Mouse (Mus musculus): ENCODE results near the gene Tbc1d8b. TPM values are rescaled to one million over a fixed set of nuclear protein-coding genes. Genes with fewer than 3 reads are reported as not detected.
A peak's percentile ranks its signal among the peaks of the same experiment; 100 is the strongest.

Tbc1d8b gene
- 3.0 and 3.4 TPM in 2 replicates for polyA plus RNA-seq (2015; fragmentation: Nextera tagmentation; extraction: Ambion mirVana)

GRCm38 (mm10) chrX:139684775-139685695 lies at the start of gene Tbc1d8b:
Gene Tbc1d8b (plus strand): TSS chrX:139684996.
- Histone ChIP-seq H3K27me3 (replicated peaks) (no peaks in the 10 kb centered on the region), H3K9me3 (no peaks in the 10 kb centered on the region), H3K27ac (peak within 1 kb of the TSS; percentile 48), H3K36me3 (no peaks in the 10 kb centered on the region), H3K9ac (peak within 1 kb of the TSS; percentile 50), H3K4me3 (replicated peaks) (peak within 1 kb of the TSS; percentile 52), H3K4me2 (replicated peaks) (peak within 1 kb of the TSS; percentile 55), H3K4me1 (replicated peaks) (no peaks in the 10 kb centered on the region)
- peak; percentile 99 for ATAC-seq
- 15% methylated on average over 43 of the region's 43 CpGs for WGBS

- Histone ChIP-seq H3K27ac (no peak overlapping the region), H3K27me3 (replicated peaks) (no peaks in the 10 kb centered on the region), H3K4me1 (replicated peaks) (no peaks in the 10 kb centered on the region), H3K9ac (no peak overlapping the region), H3K4me2 (replicated peaks) (no peak overlapping the region), H3K4me3 (replicated peaks) (no peak overlapping the region), H3K9me3 (no peaks in the 10 kb centered on the region), H3K36me3 (no peaks in the 10 kb centered on the region)
- ATAC-seq, result no peak
- 56% methylated on average over 2 of the region's 2 CpGs for WGBS
Measured at GRCm38 (mm10) chrX:139639744-139640143, 45.1 kb upstream of the Tbc1d8b start.

- no peak overlapping the region for H3K4me3 ChIP-seq (replicated peaks)
- H3K27ac ChIP-seq, result no peak overlapping the region
- no peaks in the 10 kb centered on the region for H3K36me3 ChIP-seq
- H3K9ac ChIP-seq, result no peak overlapping the region
- H3K4me2 ChIP-seq (replicated peaks), result no peak overlapping the region
- peak; percentile 84 for ATAC-seq
- no peaks in the 10 kb centered on the region for H3K9me3 ChIP-seq
- H3K27me3 ChIP-seq (replicated peaks), result no peaks in the 10 kb centered on the region
- H3K4me1 ChIP-seq (replicated peaks), result no peaks in the 10 kb centered on the region
Measured at GRCm38 (mm10) chrX:139640418-139640817, 44.4 kb upstream of the Tbc1d8b start.

GRCm38 (mm10) chrX:139652226-139652625 lies 32.6 kb upstream of the Tbc1d8b start:
- H3K9me3 ChIP-seq, result no peaks in the 10 kb centered on the region
- peak; percentile 90 for ATAC-seq
- no peaks in the 10 kb centered on the region for H3K4me1 ChIP-seq (replicated peaks)
- no peaks in the 10 kb centered on the region for H3K36me3 ChIP-seq
- H3K4me2 ChIP-seq (replicated peaks), result no peak overlapping the region
- no peak overlapping the region for H3K27ac ChIP-seq
- 65% methylated on average over 5 of the region's 5 CpGs for WGBS
- H3K4me3 ChIP-seq (replicated peaks), result no peak overlapping the region
- no peaks in the 10 kb centered on the region for H3K27me3 ChIP-seq (replicated peaks)
- H3K9ac ChIP-seq, result no peak overlapping the region

DNA sequence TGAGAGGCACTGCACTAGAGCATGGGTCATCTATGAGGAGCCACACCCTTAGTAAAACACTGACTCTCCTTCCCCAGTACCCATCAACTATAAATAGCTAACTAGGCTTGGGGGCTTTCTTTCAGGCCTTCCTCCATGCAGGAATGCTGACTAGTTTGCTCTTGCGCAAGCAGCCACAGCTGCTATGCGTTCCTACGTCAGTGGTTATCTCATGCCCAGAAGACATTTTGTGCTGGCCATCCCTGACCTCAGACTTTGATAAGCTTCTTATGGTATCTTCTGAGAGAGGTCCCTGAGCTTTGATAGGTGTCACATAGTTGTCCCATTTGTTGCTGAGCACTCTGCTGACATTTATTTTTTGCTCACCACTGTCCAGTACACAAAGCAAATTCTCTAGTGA lies 31.5 kb upstream of the Tbc1d8b start:
- Histone ChIP-seq H3K27ac (no peak overlapping the region), H3K4me3 (replicated peaks) (no peak overlapping the region), H3K36me3 (no peaks in the 10 kb centered on the region), H3K4me2 (replicated peaks) (no peak overlapping the region), H3K27me3 (replicated peaks) (no peaks in the 10 kb centered on the region), H3K9me3 (no peaks in the 10 kb centered on the region), H3K4me1 (replicated peaks) (no peaks in the 10 kb centered on the region), H3K9ac (no peak overlapping the region)
- whole genome bisulfite sequencing, result 69% methylated on average over 3 of the region's 3 CpGs
- peak; percentile 37; the same call in 1 of the 2 replicates for ATAC-seq

GRCm38 (mm10) chrX:139654350-139655063 lies 30.3 kb upstream of the Tbc1d8b start:
- no peak for ATAC-seq
- no peaks in the 10 kb centered on the region for H3K4me1 ChIP-seq (replicated peaks)
- H3K4me3 ChIP-seq (replicated peaks), result no peak overlapping the region
- WGBS, result 74% methylated on average over 5 of the region's 5 CpGs
- H3K9me3 ChIP-seq, result no peaks in the 10 kb centered on the region
- H3K36me3 ChIP-seq, result no peaks in the 10 kb centered on the region
- H3K9ac ChIP-seq, result no peak overlapping the region
- H3K27me3 ChIP-seq (replicated peaks), result no peaks in the 10 kb centered on the region
- H3K27ac ChIP-seq, result no peak overlapping the region
- no peak overlapping the region for H3K4me2 ChIP-seq (replicated peaks)

GRCm38 (mm10) chrX:139662111-139662510 lies 22.7 kb upstream of the Tbc1d8b start:
- WGBS, result 29% methylated on average over 1 of the region's 1 CpGs
- Histone ChIP-seq H3K27me3 (replicated peaks) (no peaks in the 10 kb centered on the region), H3K4me1 (replicated peaks) (no peaks in the 10 kb centered on the region), H3K36me3 (no peaks in the 10 kb centered on the region), H3K9ac (no peak overlapping the region), H3K27ac (no peak overlapping the region), H3K9me3 (no peaks in the 10 kb centered on the region), H3K4me3 (replicated peaks) (no peak overlapping the region), H3K4me2 (replicated peaks) (no peak overlapping the region)
- ATAC-seq, result no peak

- no peak overlapping the region for H3K27ac ChIP-seq
- no peaks in the 10 kb centered on the region for H3K36me3 ChIP-seq
- H3K4me1 ChIP-seq (replicated peaks), result no peaks in the 10 kb centered on the region
- no peaks in the 10 kb centered on the region for H3K27me3 ChIP-seq (replicated peaks)
- 76% methylated on average over 2 of the region's 2 CpGs for WGBS
- no peaks in the 10 kb centered on the region for H3K9me3 ChIP-seq
- no peak overlapping the region for H3K9ac ChIP-seq
- no peak overlapping the region for H3K4me3 ChIP-seq (replicated peaks)
- no peak overlapping the region for H3K4me2 ChIP-seq (replicated peaks)
- no peak for ATAC-seq
Measured at GRCm38 (mm10) chrX:139665829-139666228, 19.0 kb upstream of the Tbc1d8b start.

GRCm38 (mm10) chrX:139684410-139684774 lies 404 bp upstream of the Tbc1d8b start:
- Histone ChIP-seq H3K27me3 (replicated peaks) (no peaks in the 10 kb centered on the region), H3K9ac (peak overlapping the region; percentile 17; the same call in 1 of the 2 replicates), H3K4me1 (replicated peaks) (no peaks in the 10 kb centered on the region), H3K4me2 (replicated peaks) (peak overlapping the region; percentile 55), H3K27ac (peak overlapping the region; percentile 17; the same call in 1 of the 2 replicates), H3K36me3 (no peaks in the 10 kb centered on the region), H3K4me3 (replicated peaks) (peak overlapping the region; percentile 52), H3K9me3 (no peaks in the 10 kb centered on the region)
- 24% methylated on average over 8 of the region's 8 CpGs for WGBS
- peak; percentile 69 for ATAC-seq

DNA sequence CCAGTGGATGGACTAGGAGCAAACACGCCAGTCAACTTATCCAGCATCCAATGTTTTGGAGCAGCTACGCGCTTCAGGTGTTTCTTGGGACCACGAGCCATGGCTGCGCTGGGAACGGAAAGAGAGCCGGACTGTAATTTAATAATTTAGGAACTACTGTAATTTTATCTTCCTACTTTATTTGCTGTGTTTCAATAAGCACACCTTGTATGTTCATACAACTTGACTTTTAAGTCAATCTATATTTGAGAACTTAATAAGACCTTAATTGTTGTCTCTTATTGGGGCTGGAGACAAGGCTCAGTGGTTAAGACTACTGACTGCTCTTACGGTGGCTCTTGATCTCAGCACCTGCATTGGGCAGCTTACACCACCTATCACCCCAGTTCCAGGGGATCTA lies 29.6 kb downstream of the Tbc1d8b start, which contains the start of gene Gm15013:
Gene Gm15013, minus strand, starts transcription at position 101 of the 400 bp plus-strand sequence.
- H3K27ac ChIP-seq, result no peak within 1 kb of the TSS
- WGBS, result 97% methylated on average over 8 of the region's 8 CpGs
- H3K36me3 ChIP-seq, result no peaks in the 10 kb centered on the region
- no peaks in the 10 kb centered on the region for H3K9me3 ChIP-seq
- H3K4me2 ChIP-seq (replicated peaks), result no peak within 1 kb of the TSS
- H3K27me3 ChIP-seq (replicated peaks), result no peaks in the 10 kb centered on the region
- no peak within 1 kb of the TSS for H3K9ac ChIP-seq
- no peak for ATAC-seq
- no peaks in the 10 kb centered on the region for H3K4me1 ChIP-seq (replicated peaks)
- H3K4me3 ChIP-seq (replicated peaks), result no peak within 1 kb of the TSS

GRCm38 (mm10) chrX:139722350-139722749 lies 37.6 kb downstream of the Tbc1d8b start:
- 93% methylated on average over 2 of the region's 2 CpGs for WGBS

DNA sequence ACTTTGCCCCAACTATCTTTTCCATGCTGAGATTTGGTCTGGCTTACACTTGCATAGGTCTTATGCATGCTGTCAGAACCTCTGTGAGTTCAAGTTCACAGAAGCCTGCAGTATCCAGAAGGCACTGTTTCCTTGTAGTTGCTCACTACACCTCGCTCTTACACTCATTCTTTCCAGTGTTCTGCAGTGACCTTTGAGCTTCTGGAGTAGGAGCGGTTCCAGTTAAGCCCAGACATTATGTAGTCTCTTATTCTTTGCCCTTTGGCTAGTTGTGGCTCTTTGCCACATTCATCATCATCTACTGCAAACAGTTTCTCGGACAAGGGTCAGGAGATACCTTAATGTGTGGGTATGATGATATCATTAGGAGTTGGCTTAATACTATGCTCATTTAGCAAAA lies 45.7 kb downstream of the Tbc1d8b start:
- ATAC-seq, result no peak

More at GRCm38 (mm10) chrX:139722350-139722749, 37.6 kb downstream of the Tbc1d8b start:
- ATAC-seq, result no peak
- Histone ChIP-seq H3K27ac (no peak overlapping the region), H3K27me3 (replicated peaks) (no peaks in the 10 kb centered on the region), H3K36me3 (no peaks in the 10 kb centered on the region), H3K4me3 (replicated peaks) (no peak overlapping the region), H3K4me2 (replicated peaks) (no peak overlapping the region), H3K9ac (no peak overlapping the region), H3K4me1 (replicated peaks) (no peaks in the 10 kb centered on the region), H3K9me3 (no peaks in the 10 kb centered on the region)

More for the DNA sequence above, 45.7 kb downstream of the Tbc1d8b start:
- Histone ChIP-seq H3K4me3 (replicated peaks) (no peak overlapping the region), H3K36me3 (no peaks in the 10 kb centered on the region), H3K9me3 (no peaks in the 10 kb centered on the region), H3K27me3 (replicated peaks) (no peaks in the 10 kb centered on the region), H3K27ac (no peak overlapping the region), H3K9ac (no peak overlapping the region), H3K4me2 (replicated peaks) (no peak overlapping the region), H3K4me1 (replicated peaks) (no peaks in the 10 kb centered on the region)
- 77% methylated on average over 3 of the region's 3 CpGs for WGBS
